In genomic region chr7:138432541-138432940, GRCm38 (mm10) we compare ENCODE assay signal across 34 mouse cellular contexts. TPM values are rescaled to one million over a fixed set of nuclear protein-coding genes. Genes with fewer than 3 reads are reported as not detected.
DNase-seq lines count a peak whose midpoint lies in the region; ATAC-seq and TF ChIP-seq lines count a peak whose summit lies in the region.
"Had no signal": no experiment of that assay in that cellular context is flagged by ENCODE, and none has a peak within 500 bp of the region (broad histone marks: within the 10 kb centered on the region; RNA-seq: fewer than 3 reads in every experiment).

No protein-coding gene starts in this region.

- no peak overlapping the region for H3K9ac ChIP-seq in liver, adult 2 months (ENCODE audit: low read depth, low read length)
- H3K9ac ChIP-seq in liver, postnatal 0 days (replicated peaks) = no peak overlapping the region
- H3K9ac ChIP-seq in stomach, postnatal 0 days (ENCODE audit: low read length) = no peak overlapping the region
- H3K9ac ChIP-seq: liver, embryonic 13.5 days; midbrain, embryonic 13.5 days; neural tube, embryonic 15.5 days; stomach, embryonic 15.5 days had no signal

- no peak overlapping the region for H3K4me3 ChIP-seq in kidney, adult 2 months (ENCODE audit: insufficient read depth, low read depth, low read length)
- H3K4me3 ChIP-seq in liver, adult 2 months (ENCODE audit: insufficient read depth, low read depth, low read length) = no peak overlapping the region
- H3K4me3 ChIP-seq in liver, postnatal 0 days (ENCODE audit: low read depth, low read length) = no peak overlapping the region
- no peak overlapping the region for H3K4me3 ChIP-seq in stomach, postnatal 0 days (ENCODE audit: low read depth, low read length)
- H3K4me3 ChIP-seq: erythroblast, embryonic 14.5 days; hindbrain, embryonic 10.5 days; liver, embryonic 13.5 days; midbrain, embryonic 13.5 days; neural tube, embryonic 15.5 days; stomach, embryonic 15.5 days had no signal

- no peak for TF ChIP-seq EP300 in liver, postnatal 0 days (IDR thresholded peaks at IDR 0.05; ENCODE audit: low read depth)
- no peak for TF ChIP-seq EP300 in stomach, postnatal 0 days (optimal IDR thresholded peaks at IDR 0.05)

- no peak for ATAC-seq in liver, postnatal 0 days
- ATAC-seq in stomach, postnatal 0 days (ENCODE audit: low FRiP score, low TSS enrichment) = no peak
- ATAC-seq: activated CD4-positive, CD25-positive, alpha-beta regulatory T cell, adult 4 months; forebrain, embryonic 16.5 days; intestine, postnatal 0 days; midbrain, embryonic 13.5 days had no signal

- no peaks in the 10 kb centered on the region for H3K9me3 ChIP-seq in liver, postnatal 0 days (ENCODE audit: low read length)
- no peaks in the 10 kb centered on the region for H3K9me3 ChIP-seq in stomach, postnatal 0 days (ENCODE audit: control insufficient read depth, low read length)
- H3K9me3 ChIP-seq: hindbrain, embryonic 10.5 days; liver, embryonic 13.5 days; midbrain, embryonic 13.5 days; neural tube, embryonic 15.5 days; stomach, embryonic 15.5 days had no signal

- 56% methylated on average over 4 of the region's 4 CpGs for WGBS in kidney, adult 2 months
- WGBS in liver, adult 2 months = 57% methylated on average over 4 of the region's 4 CpGs
- WGBS in liver, postnatal 0 days (ENCODE audit: insufficient replicate concordance) = 40% methylated on average over 4 of the region's 4 CpGs
- 45% methylated on average over 4 of the region's 4 CpGs for WGBS in stomach, postnatal 0 days

- 0 out of 2 replicates have a peak, but pooled peaks cover 2% of the 10 kb centered on the region for H3K4me1 ChIP-seq in kidney, adult 2 months (ENCODE audit: control insufficient read depth, insufficient read depth, low read length)
- no peaks in the 10 kb centered on the region for H3K4me1 ChIP-seq in liver, adult 2 months (ENCODE audit: control insufficient read depth, insufficient read depth, low read length)
- H3K4me1 ChIP-seq in liver, postnatal 0 days (ENCODE audit: insufficient read depth) = no peaks in the 10 kb centered on the region
- no peaks in the 10 kb centered on the region for H3K4me1 ChIP-seq in stomach, postnatal 0 days (replicated peaks; ENCODE audit: control insufficient read depth, insufficient read depth)
- H3K4me1 ChIP-seq: liver, embryonic 13.5 days; neural tube, embryonic 15.5 days; stomach, embryonic 15.5 days had no signal

- H3K4me2 ChIP-seq in liver, postnatal 0 days (ENCODE audit: low read depth, low read length) = no peak overlapping the region
- H3K4me2 ChIP-seq in stomach, postnatal 0 days (replicated peaks; ENCODE audit: low read depth) = no peak overlapping the region
- H3K4me2 ChIP-seq: liver, embryonic 13.5 days; midbrain, embryonic 13.5 days; neural tube, embryonic 15.5 days; stomach, embryonic 15.5 days had no signal

- peak; percentile 21 for DNase-seq in kidney, adult 2 months
- DNase-seq in kidney, postnatal 14 days = no peak
- peak; percentile 4 for DNase-seq in liver, adult 2 months (ENCODE audit: extremely low read depth, low read depth, low spot score)
- no peak for DNase-seq in liver, postnatal 0 days
- peak; percentile 25 for DNase-seq in MN1 (ENCODE audit: low spot score)
- no peak for DNase-seq in stomach, postnatal 0 days (ENCODE audit: low spot score)
- DNase-seq in embryo, embryonic 10.5 days (ENCODE audit: low spot score) = no peak
- DNase-seq: adrenal gland, adult 2 months; adrenal gland, postnatal 36 days; cerebellum, adult 2 months; heart, postnatal 14 days; left cerebral cortex, postnatal 4 days; liver, embryonic 13.5 days; lung, adult 2 months; lung, postnatal 10 days; retina, postnatal 1 day; right cerebral cortex, postnatal 25 days; thymus, adult 2 months; thymus, postnatal 4 days had no signal

- no peak for TF ChIP-seq CTCF in kidney, adult 2 months (conservative IDR thresholded peaks at IDR 0.05; ENCODE audit: insufficient read depth, insufficient read length, low read depth, low read length)
- no peak for TF ChIP-seq CTCF in liver, adult 2 months (IDR thresholded peaks at IDR 0.05; ENCODE audit: low read depth, low read length)
- no peak for TF ChIP-seq CTCF in liver, postnatal 0 days (IDR thresholded peaks at IDR 0.05; ENCODE audit: low read depth)
- peak; percentile 26; the same call in 1 of the 2 replicates for TF ChIP-seq CTCF in stomach, postnatal 0 days (IDR thresholded peaks at IDR 0.05; ENCODE audit: low read depth)

- no peaks in the 10 kb centered on the region for H3K79me2 ChIP-seq in liver, adult 2 months (ENCODE audit: control insufficient read depth, insufficient read depth, low read length)

- no peaks in the 10 kb centered on the region for H3K27me3 ChIP-seq in kidney, adult 2 months (replicated peaks; ENCODE audit: control insufficient read depth, insufficient read depth, low read length)
- no peaks in the 10 kb centered on the region for H3K27me3 ChIP-seq in liver, adult 2 months (ENCODE audit: control insufficient read depth, insufficient read depth, low read length)
- no peaks in the 10 kb centered on the region for H3K27me3 ChIP-seq in liver, postnatal 0 days (ENCODE audit: insufficient read depth, low read length)
- H3K27me3 ChIP-seq in stomach, postnatal 0 days (ENCODE audit: control insufficient read depth, insufficient read depth, low read length) = no peaks in the 10 kb centered on the region
- H3K27me3 ChIP-seq: liver, embryonic 13.5 days; midbrain, embryonic 13.5 days; neural tube, embryonic 15.5 days; stomach, embryonic 15.5 days had no signal

- no peak for TF ChIP-seq POLR2A in kidney, adult 2 months (IDR thresholded peaks at IDR 0.05; ENCODE audit: low read depth, low read length)
- no peak for TF ChIP-seq POLR2A in liver, adult 2 months (IDR thresholded peaks at IDR 0.05; ENCODE audit: extremely low read depth, insufficient read depth, low read length)

- H3K36me3 ChIP-seq in kidney, adult 2 months (ENCODE audit: control insufficient read depth, insufficient read depth, low read length) = no peaks in the 10 kb centered on the region
- H3K36me3 ChIP-seq in liver, adult 2 months (ENCODE audit: control insufficient read depth, insufficient read depth, low read length) = no peaks in the 10 kb centered on the region
- no peaks in the 10 kb centered on the region for H3K36me3 ChIP-seq in liver, postnatal 0 days (replicated peaks; ENCODE audit: insufficient read depth, low read length)
- H3K36me3 ChIP-seq in stomach, postnatal 0 days (ENCODE audit: control insufficient read depth, insufficient read depth, low read length) = no peaks in the 10 kb centered on the region
- H3K36me3 ChIP-seq: hindbrain, embryonic 10.5 days; liver, embryonic 13.5 days; midbrain, embryonic 13.5 days; neural tube, embryonic 15.5 days; stomach, embryonic 15.5 days had no signal

- H3K27ac ChIP-seq in kidney, adult 2 months (ENCODE audit: insufficient read depth, low read depth, low read length) = no peak overlapping the region
- H3K27ac ChIP-seq in liver, adult 2 months (replicated peaks; ENCODE audit: insufficient read depth, low read depth, low read length) = no peak overlapping the region
- H3K27ac ChIP-seq in liver, postnatal 0 days (ENCODE audit: low read depth) = no peak overlapping the region
- no peak overlapping the region for H3K27ac ChIP-seq in stomach, postnatal 0 days (replicated peaks)
- H3K27ac ChIP-seq: hindbrain, embryonic 10.5 days; liver, embryonic 13.5 days; macrophage; midbrain, embryonic 13.5 days; neural tube, embryonic 15.5 days; stomach, embryonic 15.5 days had no signal

RNA-seq across cellular contexts. Expression of gene Tcerg1l, which starts 35.0 kb away (rescaled TPM):
- polyA plus RNA-seq in kidney, adult 2 months (2012; rRNA removed) = 0.03 and 0.16 TPM in 2 replicates
- not detected in 2 replicates for total RNA-seq in liver, adult 2 months (2014; rRNA removed)
- not detected in 2 replicates for polyA plus RNA-seq in liver, adult 2 months (2012; rRNA removed)
- not detected in 2 replicates for polyA plus RNA-seq in liver, postnatal 0 days (2015; fragmentation: Nextera tagmentation; extraction: Ambion mirVana)
- 0.18 and 0.19 TPM in 2 replicates for polyA plus RNA-seq in stomach, postnatal 0 days (2015; fragmentation: Nextera tagmentation; extraction: Ambion mirVana)
- total RNA-seq: common myeloid progenitor, adult 5-6 weeks; gastrocnemius, adult 8-10 months; heart, adult 8-10 months; heart, postnatal 14 days; megakaryocyte-erythroid progenitor cell, adult 5-6 weeks; MEL had no signal
- polyA plus RNA-seq: activated CD4-positive, CD25-positive, alpha-beta regulatory T cell, adult 4 months; C2C12; erythroblast, embryonic 14.5 days; macrophage had no signal

Comparison
In these comparisons a context has a peak if more than half of its experiments do, and no peak if none do; other contexts are left out.
1. DNase-seq: peak in kidney, adult 2 months (single experiment), liver, adult 2 months (single experiment) and MN1 (single experiment); none in kidney, postnatal 14 days (single experiment), liver, postnatal 0 days (single experiment), stomach, postnatal 0 days (single experiment) and embryo, embryonic 10.5 days (single experiment).